Mouse (Mus musculus): Measurements from ENCODE around the gene Tm4sf5.

DNA sequence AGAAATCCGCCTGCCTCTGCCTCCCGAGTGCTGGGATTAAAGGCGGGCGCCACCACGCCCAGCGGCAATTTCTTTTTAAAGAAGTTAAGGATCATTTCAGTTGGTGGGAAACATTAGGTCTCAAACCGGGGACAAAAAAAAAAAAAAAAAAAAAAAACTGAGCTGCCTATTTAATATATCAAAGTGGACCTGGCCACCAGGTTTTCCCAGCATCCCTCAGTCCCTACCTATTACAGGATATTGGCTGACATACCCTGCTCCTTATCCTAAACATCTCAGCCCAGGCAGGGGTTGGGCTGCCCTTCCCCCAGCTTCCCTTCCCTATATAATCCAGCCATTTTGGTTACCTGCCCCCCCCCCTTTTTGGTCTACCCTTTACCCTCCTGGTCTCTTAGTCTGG is 6.8 kb downstream of the Tm4sf5 start:
- no peak for TF ChIP-seq CTCF (IDR thresholded peaks at IDR 0.05; ENCODE audit: borderline replicate concordance, insufficient read depth, low read length)
- no peak for TF ChIP-seq POLR2A (IDR thresholded peaks at IDR 0.05; ENCODE audit: low read depth, low read length)

All from embryonic fibroblast, embryonic 13.5 days (primary cell).